Mouse (Mus musculus) c-Kit-negative CD71-positive TER-119-positive erythroid progenitor cells, embryonic 14.5 days (primary cell): ENCODE results near the gene Ube3b.

Source experiments
- DNase-seq: peaks from one replicate; pipeline ENCODE4 v3.0.0-alpha.2; 2013; ENCODE audit warnings: low read depth, low spot score

The Ube3b gene

GRCm38 (mm10) chr5:114373581-114373980 is 6.8 kb upstream of the Ube3b start:
- no peak for DNase-seq

GRCm38 (mm10) chr5:114374409-114375213 is 5.8 kb upstream of the Ube3b start:
- DNase-seq, result no peak

GRCm38 (mm10) chr5:114378177-114378920 is 2.1 kb upstream of the Ube3b start:
- DNase-seq, result no peak

- DNase-seq, result no peak
Measured at GRCm38 (mm10) chr5:114378936-114379335, 1.5 kb upstream of the Ube3b start.

GRCm38 (mm10) chr5:114379763-114380162 is 644 bp upstream of the Ube3b start:
- DNase-seq, result no peak

DNA sequence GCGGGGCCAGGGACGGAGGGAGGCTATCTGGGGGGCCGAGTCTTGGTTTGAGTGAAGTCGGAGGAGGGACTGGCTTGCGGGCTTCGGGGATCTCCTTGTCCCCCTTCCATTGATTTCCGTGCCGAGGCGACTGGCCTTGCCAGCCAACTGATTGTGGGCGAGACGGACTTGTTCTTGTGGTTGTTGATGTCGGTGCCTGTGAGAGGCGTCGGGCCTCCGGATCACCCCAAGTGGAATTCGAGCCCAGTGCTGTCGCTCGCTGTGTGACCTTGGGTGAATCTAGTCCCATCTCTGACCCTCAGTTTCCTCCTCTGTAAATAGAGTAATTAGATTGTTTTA is 575 bp downstream of the Ube3b start:
- DNase-seq, result no peak

DNA sequence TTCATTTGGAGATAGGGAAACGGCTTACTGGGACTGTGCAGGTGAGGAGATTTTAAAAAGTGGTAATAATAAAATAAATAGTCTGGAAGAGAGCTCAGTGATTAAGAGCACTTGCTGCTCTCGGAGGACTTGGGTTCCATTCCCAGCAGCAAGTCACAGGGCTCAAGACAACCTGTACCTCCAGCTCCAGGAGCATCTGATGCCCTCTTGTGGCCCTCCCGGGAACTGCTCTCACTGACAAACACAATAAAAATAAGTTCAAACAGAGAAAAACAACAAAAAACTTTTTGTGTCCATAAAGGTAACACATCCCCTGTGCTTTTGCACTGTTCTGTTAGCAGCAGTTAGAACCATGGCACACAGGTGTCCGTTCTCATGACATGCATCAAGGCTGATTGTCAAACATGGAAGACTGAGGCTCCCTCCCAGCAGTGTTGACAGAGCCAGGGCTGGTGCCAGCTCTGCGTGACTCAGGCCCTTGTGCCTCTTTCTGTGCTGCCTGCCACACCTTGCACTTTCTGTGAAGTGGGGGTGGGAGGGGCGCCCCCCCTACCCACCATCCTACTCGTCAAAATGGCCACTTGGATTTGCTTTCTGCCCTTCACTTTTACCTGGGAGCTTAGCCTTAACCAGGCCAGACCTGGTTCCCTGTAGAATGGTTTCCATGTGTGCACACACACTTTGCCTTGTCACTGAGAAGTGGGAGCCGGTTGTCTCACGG is 2.9 kb downstream of the Ube3b start:
- DNase-seq, result peak; percentile 35

GRCm38 (mm10) chr5:114384448-114384847 is 4.0 kb downstream of the Ube3b start:
- DNase-seq, result no peak

DNA sequence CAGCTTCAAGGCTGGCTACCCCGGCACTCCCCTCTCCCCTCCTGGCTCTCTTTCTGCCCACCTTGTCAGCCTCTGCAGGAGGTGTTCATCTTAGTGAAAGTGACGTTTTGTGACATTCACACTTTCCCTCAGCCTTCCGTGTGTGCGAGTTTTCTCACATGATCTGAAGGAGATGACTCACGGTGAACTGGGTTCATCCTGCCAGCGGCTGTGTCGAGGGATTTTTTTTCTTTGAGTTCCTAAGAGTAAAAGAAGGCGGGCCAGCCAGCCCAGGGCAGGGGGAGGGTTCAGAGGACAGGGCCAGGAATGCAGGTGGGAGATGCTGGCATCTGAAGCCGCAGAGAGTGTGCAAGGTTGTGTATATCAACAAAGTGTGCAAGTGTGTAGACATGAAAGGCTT is 12.8 kb downstream of the Ube3b start:
- no peak for DNase-seq

DNA sequence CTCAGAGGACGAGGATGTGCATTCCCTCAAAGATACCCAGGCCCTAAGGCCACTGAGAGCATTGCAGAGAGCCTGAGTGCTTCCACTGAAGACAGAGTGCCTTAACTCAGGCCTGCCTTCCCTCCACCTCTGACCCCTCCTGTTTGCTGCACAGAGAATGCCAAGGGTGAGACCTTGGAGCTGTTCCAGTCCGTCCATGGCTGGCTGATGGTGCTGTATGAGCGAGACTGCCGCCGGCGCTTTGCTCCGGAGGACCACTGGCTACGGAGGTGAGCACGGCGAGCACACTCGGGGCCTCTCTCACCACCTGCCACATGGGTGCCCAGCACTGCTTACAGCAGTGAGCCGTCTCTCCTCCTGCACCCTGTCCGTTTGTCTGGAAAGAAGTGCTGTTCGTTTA is 26.2 kb downstream of the Ube3b start:
- no peak for DNase-seq

GRCm38 (mm10) chr5:114407269-114407668 is 26.9 kb downstream of the Ube3b start:
- DNase-seq, result no peak

DNA sequence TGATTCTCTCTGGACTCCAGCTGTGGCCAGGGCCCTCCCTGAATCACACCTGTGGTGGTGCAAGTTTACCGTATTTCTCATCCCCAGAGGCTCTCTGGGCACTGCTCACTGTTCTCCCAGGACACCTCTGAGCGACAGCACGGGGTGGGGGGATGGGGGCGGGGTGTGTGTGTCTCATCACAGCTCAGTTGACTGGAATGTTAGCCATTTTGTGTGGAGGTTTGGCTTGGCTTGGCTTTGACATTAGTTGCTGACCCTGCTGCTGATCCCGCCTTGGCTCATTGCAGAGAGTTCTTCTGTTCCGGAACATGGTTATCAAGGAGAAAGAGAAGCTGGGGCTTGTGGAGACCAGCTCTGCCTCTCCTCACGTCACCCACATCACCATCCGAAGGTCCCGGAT is 27.4 kb downstream of the Ube3b start:
- DNase-seq, result no peak

DNA sequence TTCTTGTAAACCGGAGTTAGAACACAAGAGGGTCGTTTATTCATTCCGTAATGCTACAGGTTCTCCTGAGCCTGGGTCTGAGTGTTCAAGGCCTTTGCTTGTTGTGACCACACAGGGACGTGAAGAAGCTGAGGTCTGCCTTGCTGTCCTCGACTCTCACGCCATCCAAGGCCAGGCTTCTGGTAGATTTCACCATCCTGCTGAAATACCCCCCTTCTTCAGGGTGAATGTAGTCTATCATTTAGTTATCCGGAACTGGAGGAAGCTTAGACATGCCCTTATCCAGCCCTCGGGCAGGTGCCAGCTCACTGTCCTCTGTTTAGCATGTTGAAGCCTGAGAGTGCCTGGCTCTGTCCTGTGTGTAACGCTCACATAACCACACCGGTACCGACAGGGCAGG is 28.4 kb downstream of the Ube3b start:
- no peak for DNase-seq

GRCm38 (mm10) chr5:114410429-114410828 is 30.0 kb downstream of the Ube3b start:
- no peak for DNase-seq

- no peak for DNase-seq
Measured at GRCm38 (mm10) chr5:114412361-114412998, 32.1 kb downstream of the Ube3b start.

- no peak for DNase-seq
Measured at GRCm38 (mm10) chr5:114413067-114413735, 32.8 kb downstream of the Ube3b start.

- no peak for DNase-seq
Measured at GRCm38 (mm10) chr5:114415606-114416005, 35.2 kb downstream of the Ube3b start.

DNA sequence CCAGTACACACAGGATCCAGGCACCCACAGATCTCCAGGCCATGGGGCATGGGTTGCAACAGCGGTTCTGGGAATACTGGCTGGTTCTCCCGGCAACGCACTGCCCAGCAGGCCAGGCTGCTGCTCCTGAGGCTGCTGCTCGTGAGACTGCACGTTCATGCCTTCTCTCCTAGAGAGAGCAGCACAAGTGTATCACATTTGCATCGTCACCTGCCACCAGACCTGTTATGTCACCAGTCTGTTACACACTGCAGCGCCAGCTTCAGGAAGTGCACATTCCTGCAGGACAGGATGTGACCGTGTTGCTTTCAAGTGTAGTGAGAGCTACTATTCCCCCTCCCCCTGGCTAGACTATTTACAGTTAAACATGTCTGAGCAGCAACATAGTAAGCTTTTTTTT is 36.4 kb downstream of the Ube3b start:
- DNase-seq, result no peak

GRCm38 (mm10) chr5:114418541-114418940 is 38.1 kb downstream of the Ube3b start:
- DNase-seq, result no peak

DNA sequence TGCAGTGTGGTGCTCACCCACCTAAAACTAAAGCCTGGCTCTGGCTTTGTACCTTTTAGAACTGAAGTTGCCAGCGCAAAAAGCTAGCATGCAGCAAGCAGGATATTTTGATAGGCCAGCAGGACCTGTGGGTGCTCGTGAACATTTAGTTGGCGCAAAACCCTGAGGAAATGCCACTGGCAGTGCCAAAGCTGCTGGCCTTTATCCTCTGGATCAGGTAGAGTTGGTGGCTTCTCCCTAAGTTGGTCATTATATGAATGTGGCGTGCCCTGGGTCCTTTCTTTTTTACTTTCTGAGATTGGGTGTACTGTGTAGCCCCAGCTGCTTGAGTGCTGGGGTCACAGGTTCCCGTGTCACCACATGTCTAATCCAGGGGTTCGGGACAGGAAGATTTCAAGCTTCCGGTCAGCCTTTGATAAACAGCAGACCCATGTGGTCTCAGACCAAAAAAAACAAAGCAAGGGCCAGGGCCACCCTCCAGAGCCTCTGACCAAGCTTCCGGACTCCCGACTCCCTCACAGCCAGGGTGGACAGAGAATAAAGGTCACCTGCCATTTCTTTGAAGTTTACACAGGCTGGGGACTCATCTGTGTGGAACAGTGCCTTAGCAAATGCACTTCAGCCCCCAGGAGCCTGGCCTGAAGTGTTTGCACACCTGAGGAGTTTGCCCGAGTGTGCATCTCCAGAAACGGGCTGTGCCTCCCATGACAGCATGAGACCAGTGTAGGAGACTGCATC is 41.3 kb downstream of the Ube3b start:
- no peak for DNase-seq

DNA sequence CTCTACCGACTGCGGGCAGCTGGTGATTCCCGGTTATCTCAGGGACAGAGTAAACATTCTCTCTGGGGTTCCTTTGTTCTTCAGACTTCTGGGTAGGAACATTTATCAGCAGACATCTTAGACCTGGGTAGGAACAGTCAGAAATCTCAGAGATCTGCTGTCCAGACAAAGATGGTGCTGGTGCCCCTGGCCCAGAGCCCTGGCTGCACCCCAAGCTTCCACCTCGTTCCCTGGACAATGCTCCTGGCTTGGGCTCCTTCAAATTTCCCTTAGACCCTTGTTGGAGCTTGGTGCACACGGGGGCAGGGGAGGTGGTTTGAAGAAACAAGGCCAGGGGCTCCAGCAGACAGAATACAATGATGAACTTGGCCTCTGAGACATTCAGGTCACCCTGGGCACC is 42.2 kb downstream of the Ube3b start:
- DNase-seq, result no peak
